ENCODE assay signal across 9 mouse cellular contexts in the genomic region with DNA sequence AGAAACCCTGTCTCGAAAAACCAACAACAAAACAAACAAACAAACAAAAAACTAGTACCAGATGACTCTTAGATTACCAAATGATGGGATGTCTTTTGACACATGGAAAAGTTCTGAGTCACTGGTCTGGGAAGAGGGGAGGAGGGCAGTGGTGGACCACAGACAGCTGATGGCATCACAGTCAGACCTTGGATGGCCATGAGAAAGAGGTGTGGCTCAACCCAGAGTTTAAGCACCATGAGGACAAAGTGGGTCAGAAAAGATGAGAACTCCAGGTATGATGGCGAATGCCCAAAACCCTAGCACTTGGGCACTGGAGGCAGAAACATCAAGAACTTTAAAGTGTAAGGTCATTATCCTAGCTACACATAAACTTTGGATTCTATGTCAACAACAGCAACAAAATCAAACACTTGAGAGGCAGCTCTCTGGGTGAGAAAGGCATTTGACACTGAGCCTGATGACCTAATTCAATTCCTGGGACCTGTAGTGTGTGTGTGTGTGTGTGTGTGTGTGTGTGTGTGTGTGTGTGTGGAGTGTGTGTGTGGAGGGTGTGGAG.
"Had no signal": no experiment of that assay in that cellular context is flagged by ENCODE, and none has a peak within 500 bp of the region (broad histone marks: within the 10 kb centered on the region; RNA-seq: fewer than 3 reads in every experiment).

No protein-coding gene starts in this region.

- H3K9ac ChIP-seq: liver, embryonic 15.5 days; lung, embryonic 15.5 days; neural tube, embryonic 12.5 days had no signal

- H3K36me3 ChIP-seq: liver, embryonic 15.5 days; lung, embryonic 15.5 days had no signal

- H3K4me3 ChIP-seq: limb, embryonic 10.5 days; liver, embryonic 15.5 days; lung, embryonic 15.5 days; neural tube, embryonic 12.5 days had no signal

- H3K9me3 ChIP-seq: limb, embryonic 10.5 days; liver, embryonic 15.5 days; lung, embryonic 15.5 days; neural tube, embryonic 12.5 days had no signal

- H3K27ac ChIP-seq: kidney, postnatal 0 days; limb, embryonic 10.5 days; liver, embryonic 15.5 days; lung, embryonic 15.5 days; neural tube, embryonic 12.5 days; stomach, postnatal 0 days had no signal

- H3K27me3 ChIP-seq: liver, embryonic 15.5 days; lung, embryonic 15.5 days; neural tube, embryonic 12.5 days had no signal

- H3K4me2 ChIP-seq: liver, embryonic 15.5 days; lung, embryonic 15.5 days; neural tube, embryonic 12.5 days had no signal

- DNase-seq: kidney, adult 11 months; kidney, adult 9 months; lung, postnatal 36 days had no signal
